Mouse (Mus musculus) forebrain, postnatal 0 days (tissue): Measurements from ENCODE around the gene 6030468B19Rik. TPM values are rescaled to one million over a fixed set of nuclear protein-coding genes. Genes with fewer than 3 reads are reported as not detected.

ENCODE experiments used
- ATAC-seq: fragments of 200-750 bp; cut with Nextera tagmentation; 2 replicates; pipeline ENCODE4 v1.8.0; 2017; ENCODE audit warnings: mild to moderate bottlenecking, moderate library complexity
- DNase-seq: peaks from one replicate; pipeline ENCODE4 v3.0.0-alpha.2; 2015
- H3K27ac ChIP-seq: fragments of 300-500 bp; sonication (generic); 2 replicates; pipeline ENCODE4 v1.5.1; 2014; ENCODE audit warnings: low read depth, mild to moderate bottlenecking, antibody characterized with exemption, low read length, moderate library complexity, mixed read lengths
- H3K27me3 ChIP-seq: fragments of 300-500 bp; sonication (generic); 2 replicates; pipeline ENCODE4 v1.6.1; 2014; ENCODE audit warnings: mild to moderate bottlenecking, low read length, mixed read lengths; ENCODE audit not compliant: insufficient read depth
- H3K36me3 ChIP-seq: fragments of 300-500 bp; sonication (generic); 2 replicates; pipeline ENCODE4 v1.6.1; 2014; ENCODE audit warnings: mild to moderate bottlenecking, moderate library complexity; ENCODE audit not compliant: insufficient read depth
- H3K4me1 ChIP-seq: fragments of 300-500 bp; sonication (generic); 2 replicates; pipeline ENCODE4 v1.6.1; 2014; ENCODE audit warnings: antibody characterized with exemption; ENCODE audit not compliant: insufficient read depth
- H3K4me2 ChIP-seq: fragments of 300-500 bp; sonication (generic); 2 replicates; pipeline ENCODE4 v1.6.1; 2014; ENCODE audit warnings: low read depth, mild to moderate bottlenecking, moderate library complexity
- H3K4me3 ChIP-seq: fragments of 300-500 bp; sonication (generic); 2 replicates; pipeline ENCODE4 v1.5.1; 2014; ENCODE audit warnings: low read depth, low read length, mixed read lengths
- H3K9ac ChIP-seq: fragments of 300-500 bp; sonication (generic); 2 replicates; pipeline ENCODE4 v1.6.1; 2014; ENCODE audit warnings: mild to moderate bottlenecking
- H3K9me3 ChIP-seq: fragments of 300-500 bp; sonication (generic); 2 replicates; pipeline ENCODE4 v1.6.1; 2016; ENCODE audit warnings: low read length
- CTCF ChIP-seq: sonication (generic); IDR thresholded peaks from 2 replicates; pipeline ENCODE4 v1.5.1; 2016; ENCODE audit warnings: antibody characterized with exemption, control low read depth, low read depth
- WGBS: fragments of 180-500 bp; shearing (Covaris S2); extraction: QIAGEN DNeasy Blood & Tissue Kit; methylation state at CpG from one replicate; pipeline ENCODE4 v1.1.7; 2014; 5-methylcytosine and 5-hydroxymethylcytosine counted together
- polyA plus RNA-seq: library from polyadenylated mRNA; unstranded; fragments of >200 nt; fragmentation: Nextera tagmentation; extraction: Ambion mirVana; gene quantifications from 2 replicates; pipeline ENCODE4 v1.2.1, GENCODE M21; 2015
- total RNA-seq: library from RNA; depleted of rRNA; stranded (reverse); fragments of >200 nt; gene quantifications from 2 replicates; pipeline ENCODE4 v1.2.3, GENCODE M21; 2014

The 6030468B19Rik gene
- total and polyA plus RNA-seq, 2 experiments from 2014 or later = not detected

DNA sequence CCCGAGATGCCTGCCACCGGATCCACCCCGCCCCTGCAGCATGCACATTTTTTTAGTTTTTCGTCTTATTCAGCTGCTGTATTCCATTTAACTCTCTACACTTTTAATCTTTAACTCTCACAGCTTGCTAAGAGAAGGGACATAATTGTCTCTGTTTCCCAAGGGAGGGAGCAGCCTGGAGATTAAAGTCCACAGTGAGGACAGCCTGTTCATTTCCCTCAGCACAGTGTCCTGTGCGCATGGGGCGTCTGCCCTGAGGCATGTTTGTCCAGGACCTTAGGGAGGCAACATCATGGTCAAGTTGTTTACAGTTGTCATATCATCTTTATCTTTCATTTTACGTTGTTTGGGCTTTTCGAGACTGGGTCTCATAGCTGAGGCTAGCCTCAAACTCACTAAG is 36.6 kb downstream of the 6030468B19Rik start:
- Histone ChIP-seq H3K9ac (no peak overlapping the region), H3K27me3 (no peaks in the 10 kb centered on the region), H3K4me1 (no peaks in the 10 kb centered on the region), H3K4me2 (no peak overlapping the region), H3K36me3 (no peaks in the 10 kb centered on the region), H3K9me3 (no peaks in the 10 kb centered on the region), H3K4me3 (no peak overlapping the region), H3K27ac (no peak overlapping the region)
- no peak for TF ChIP-seq CTCF
- WGBS = 90% methylated on average over 8 of the region's 8 CpGs
- DNase-seq = no peak
- ATAC-seq = no peak

DNA sequence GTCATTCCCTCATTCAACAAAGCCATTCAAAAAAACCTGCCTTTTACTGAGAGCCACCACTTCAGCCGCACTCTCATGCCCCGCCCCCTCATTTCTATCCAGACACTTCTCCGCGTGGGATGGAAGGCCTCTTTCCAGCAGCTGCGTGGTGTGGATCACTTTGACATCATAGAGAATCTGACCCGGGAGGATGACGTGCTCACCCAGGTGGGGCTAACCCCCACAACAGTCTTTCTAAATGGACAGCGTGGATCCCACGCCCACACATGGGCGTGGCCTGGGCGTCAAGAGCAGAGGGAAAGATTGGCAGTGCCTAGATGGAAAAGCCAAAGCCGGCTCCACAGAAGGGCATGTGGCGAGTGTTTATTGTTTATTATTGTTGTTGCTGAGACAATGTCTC is 38.8 kb downstream of the 6030468B19Rik start:
- H3K4me1 ChIP-seq = no peaks in the 10 kb centered on the region
- peak overlapping the region; percentile 16; the same call in 1 of the 2 replicates for H3K4me3 ChIP-seq
- no peaks in the 10 kb centered on the region for H3K9me3 ChIP-seq
- WGBS = 23% methylated on average over 13 of the region's 13 CpGs
- TF ChIP-seq CTCF = no peak
- peak overlapping the region; percentile 34 for H3K4me2 ChIP-seq
- DNase-seq = peak; percentile 48
- ATAC-seq = peak; percentile 16; the same call in 1 of the 2 replicates
- H3K27me3 ChIP-seq = no peaks in the 10 kb centered on the region
- H3K27ac ChIP-seq = no peak overlapping the region
- no peaks in the 10 kb centered on the region for H3K36me3 ChIP-seq
- H3K9ac ChIP-seq = no peak overlapping the region

DNA sequence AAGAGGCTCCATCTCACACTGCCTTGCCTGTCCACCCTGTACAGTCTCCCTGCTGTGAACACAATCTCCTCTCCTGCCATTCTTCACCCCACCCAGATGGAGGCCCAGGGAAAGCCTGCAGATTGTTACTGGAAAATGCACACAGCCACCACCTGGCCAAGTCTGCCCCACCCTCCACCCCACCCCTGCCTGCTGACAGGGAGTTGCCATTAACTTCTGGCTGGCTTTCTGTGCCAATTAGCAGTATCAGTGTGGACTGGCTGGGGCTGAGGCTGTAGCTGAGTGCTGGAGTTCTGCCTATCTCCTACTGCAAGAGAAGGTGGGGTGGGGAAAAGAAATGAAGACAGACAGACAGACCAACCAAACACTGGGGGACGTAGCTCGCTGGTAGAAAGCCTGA is 41.1 kb downstream of the 6030468B19Rik start:
- no peak overlapping the region for H3K27ac ChIP-seq
- no peak for TF ChIP-seq CTCF
- no peak overlapping the region for H3K9ac ChIP-seq
- H3K4me1 ChIP-seq = no peaks in the 10 kb centered on the region
- ATAC-seq (no peak), DNase-seq (no peak)
- no peaks in the 10 kb centered on the region for H3K9me3 ChIP-seq
- no peak overlapping the region for H3K4me2 ChIP-seq
- H3K36me3 ChIP-seq = no peaks in the 10 kb centered on the region
- 71% methylated on average over 2 of the region's 2 CpGs for WGBS
- H3K27me3 ChIP-seq = no peaks in the 10 kb centered on the region
- H3K4me3 ChIP-seq = no peak overlapping the region

DNA sequence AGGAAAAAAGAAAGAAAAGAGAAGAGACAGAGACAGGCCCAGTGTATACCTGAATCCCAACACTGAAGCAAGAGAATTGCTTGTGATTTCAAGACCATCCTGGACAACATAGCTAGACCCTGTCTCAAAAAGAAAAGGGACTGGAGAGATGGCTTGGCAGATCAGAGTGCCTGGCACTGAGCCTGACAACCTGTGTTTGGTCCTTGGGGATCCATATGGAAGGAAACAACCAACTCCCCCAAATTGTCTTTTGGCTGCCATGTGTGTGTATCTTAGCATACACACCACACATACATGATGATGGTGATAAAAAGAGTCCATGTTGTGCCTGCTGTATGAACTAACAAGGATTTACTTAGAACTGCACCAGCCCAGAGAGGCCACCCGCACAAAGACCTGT is 41.6 kb downstream of the 6030468B19Rik start:
- no peak for TF ChIP-seq CTCF
- no peak overlapping the region for H3K9ac ChIP-seq
- H3K27me3 ChIP-seq = no peaks in the 10 kb centered on the region
- no peak for DNase-seq
- no peak overlapping the region for H3K27ac ChIP-seq
- H3K4me3 ChIP-seq = no peak overlapping the region
- no peaks in the 10 kb centered on the region for H3K4me1 ChIP-seq
- H3K36me3 ChIP-seq = no peaks in the 10 kb centered on the region
- no peak for ATAC-seq
- WGBS = 68% methylated on average over 1 of the region's 1 CpGs
- no peak overlapping the region for H3K4me2 ChIP-seq
- no peaks in the 10 kb centered on the region for H3K9me3 ChIP-seq

DNA sequence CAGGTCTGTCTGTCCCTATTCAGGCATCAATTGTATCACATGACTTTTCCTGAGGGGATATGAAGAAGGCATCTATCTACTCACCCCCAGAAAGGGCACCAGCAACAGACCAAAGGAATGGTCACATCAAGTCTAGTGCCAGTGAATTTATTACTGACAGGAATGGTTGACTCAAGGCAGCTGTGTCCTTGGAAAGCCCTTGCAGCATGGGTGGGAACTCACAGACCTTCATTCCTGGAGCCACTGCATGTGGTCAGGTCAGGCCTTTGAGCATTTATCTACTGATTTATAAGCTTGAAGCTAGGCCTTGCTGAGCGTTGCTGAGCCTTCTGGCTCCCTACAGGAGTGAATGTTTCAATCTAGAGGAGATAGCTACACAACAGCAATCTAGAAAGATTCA is 43.5 kb downstream of the 6030468B19Rik start:
- Histone ChIP-seq H3K27me3 (no peaks in the 10 kb centered on the region), H3K9ac (no peak overlapping the region), H3K4me1 (no peaks in the 10 kb centered on the region), H3K9me3 (no peaks in the 10 kb centered on the region), H3K36me3 (no peaks in the 10 kb centered on the region), H3K27ac (no peak overlapping the region), H3K4me3 (no peak overlapping the region), H3K4me2 (no peak overlapping the region)
- DNase-seq (no peak), ATAC-seq (no peak)
- WGBS = 57% methylated on average over 1 of the region's 1 CpGs
- TF ChIP-seq CTCF = no peak

DNA sequence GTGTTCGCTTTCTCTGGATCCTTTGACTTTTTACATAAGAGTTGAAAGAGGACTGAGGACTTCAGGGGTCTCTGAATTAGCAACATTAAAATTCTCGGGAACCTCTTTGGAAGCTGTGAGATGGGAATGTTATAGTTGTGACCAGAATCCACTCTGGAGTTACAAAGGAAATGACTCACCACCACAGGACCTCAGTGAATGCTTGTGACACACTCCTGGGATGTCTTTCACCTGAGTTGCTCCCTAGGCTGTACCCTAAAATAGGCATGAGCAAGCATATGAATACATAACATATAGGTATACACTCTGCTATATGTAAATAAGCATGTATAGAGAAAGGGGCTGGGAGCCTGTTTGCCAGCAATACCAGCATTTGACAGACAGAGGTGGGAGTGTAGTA is 46.0 kb downstream of the 6030468B19Rik start:
- 86% methylated on average over 2 of the region's 2 CpGs for WGBS
- no peak for ATAC-seq
- no peak for TF ChIP-seq CTCF

DNA sequence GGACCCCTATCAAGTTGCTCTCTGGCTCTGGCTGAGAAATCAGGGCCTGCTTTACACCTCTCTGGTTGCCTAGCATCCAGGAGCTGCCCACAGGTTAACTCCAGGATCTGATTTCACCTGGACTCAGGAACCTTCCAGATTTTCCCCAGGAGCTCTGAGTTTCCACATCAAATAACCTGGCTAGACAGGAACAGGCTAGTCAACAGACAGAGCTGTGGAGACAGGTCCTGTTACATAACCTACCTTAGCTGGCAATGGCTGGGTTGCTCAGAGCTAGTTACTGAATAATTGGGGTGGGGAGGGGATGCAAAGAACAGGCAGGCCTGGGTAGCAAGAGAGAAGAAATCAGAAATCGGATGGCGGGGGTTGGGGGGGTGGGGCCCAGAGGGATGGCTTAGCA is 47.5 kb downstream of the 6030468B19Rik start:
- H3K27me3 ChIP-seq = no peaks in the 10 kb centered on the region
- ATAC-seq (no peak), DNase-seq (no peak)
- TF ChIP-seq CTCF = no peak
- no peak overlapping the region for H3K4me2 ChIP-seq
- H3K27ac ChIP-seq = no peak overlapping the region
- no peak overlapping the region for H3K4me3 ChIP-seq
- 72% methylated on average over 2 of the region's 2 CpGs for WGBS
- H3K9me3 ChIP-seq = no peaks in the 10 kb centered on the region
- no peaks in the 10 kb centered on the region for H3K36me3 ChIP-seq
- H3K4me1 ChIP-seq = peaks cover 6% of the 10 kb centered on the region; the same call in 1 of the 2 replicates
- H3K9ac ChIP-seq = no peak overlapping the region

More for the DNA sequence above, 46.0 kb downstream of the 6030468B19Rik start:
- Histone ChIP-seq H3K4me2 (no peak overlapping the region), H3K4me1 (peaks cover 5% of the 10 kb centered on the region; the same call in 1 of the 2 replicates), H3K27ac (no peak overlapping the region), H3K4me3 (no peak overlapping the region), H3K27me3 (no peaks in the 10 kb centered on the region), H3K9me3 (no peaks in the 10 kb centered on the region), H3K9ac (no peak overlapping the region), H3K36me3 (no peaks in the 10 kb centered on the region)
- no peak for DNase-seq
